Mouse (Mus musculus): ENCODE measurements around the gene Synj2bp. TPM values are rescaled to one million over a fixed set of nuclear protein-coding genes. Genes with fewer than 3 reads are reported as not detected.
"Not testable (repeated sequence)": the region's sequence is repeated elsewhere in the genome, so short reads cannot be mapped to it uniquely, and the experiment has no call there.

Gene Synj2bp
- polyA plus RNA-seq, 1 experiment: 84.7 TPM

DNA sequence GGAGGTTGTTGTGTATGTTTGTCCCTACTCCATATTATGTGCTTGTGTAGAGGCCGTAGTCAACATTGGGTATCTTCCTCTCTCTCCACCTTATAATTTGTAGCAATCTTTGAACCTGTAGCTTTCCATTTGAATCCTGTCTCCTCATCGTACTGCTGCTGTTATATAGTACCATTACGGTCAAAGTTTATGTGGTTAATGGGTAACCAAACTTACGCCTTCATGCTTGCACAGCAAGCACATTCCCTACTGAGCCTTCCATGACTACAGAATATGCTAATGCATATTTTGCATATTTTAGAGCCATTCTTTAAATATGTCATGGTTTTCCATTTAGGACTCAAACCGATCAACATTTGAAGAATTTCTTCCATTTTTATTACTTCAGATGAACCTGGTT, 42.2 kb downstream of the Synj2bp start:
- H3K4me1 ChIP-seq (ENCODE audit: control insufficient read depth, insufficient read depth, low read length): no peaks in the 10 kb centered on the region

DNA sequence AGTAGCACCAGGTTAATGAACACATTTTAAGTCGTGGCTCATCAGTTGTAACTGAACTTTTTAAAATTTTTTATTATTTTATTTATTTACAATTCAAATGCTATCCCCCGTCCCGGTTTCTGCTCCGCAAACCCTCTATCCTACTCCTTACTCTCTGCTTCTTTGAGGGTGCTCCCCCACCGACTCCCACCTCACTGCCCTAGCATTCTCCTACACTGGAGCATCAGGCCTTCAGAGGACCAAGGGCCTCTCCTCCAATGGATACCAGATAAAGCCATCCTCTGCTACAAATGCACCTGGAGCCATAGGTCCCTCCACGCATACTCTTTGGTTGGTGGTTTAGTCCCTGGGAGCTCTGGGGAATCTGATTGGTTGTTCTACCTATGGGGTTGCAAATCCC, 47.4 kb downstream of the Synj2bp start:
- Histone ChIP-seq H3K4me3 (ENCODE audit: control insufficient read depth, low read depth, low read length) (peak overlapping the region; percentile 100), H3K27me3 (ENCODE audit: control insufficient read depth, insufficient read depth, low read length) (no peaks in the 10 kb centered on the region), H3K27ac (ENCODE audit: control insufficient read depth, insufficient read depth, low read depth, low read length) (peak overlapping the region; percentile 100), H3K4me1 (ENCODE audit: control insufficient read depth, insufficient read depth, low read length) (peaks cover 4% of the 10 kb centered on the region), H3K36me3 (ENCODE audit: control insufficient read depth, insufficient read depth, low read length) (no peaks in the 10 kb centered on the region)
- TF ChIP-seq CTCF (IDR thresholded peaks at IDR 0.05; ENCODE audit: control insufficient read depth, insufficient read depth, insufficient replicate concordance, low read depth, low read length) (no peak), POLR2A (IDR thresholded peaks at IDR 0.05; ENCODE audit: control insufficient read depth, low read depth, low read length) (no peak)

More for the DNA sequence above, 42.2 kb downstream of the Synj2bp start:
- Histone ChIP-seq H3K36me3 (ENCODE audit: control insufficient read depth, insufficient read depth, low read length) (no peaks in the 10 kb centered on the region), H3K27ac (ENCODE audit: control insufficient read depth, insufficient read depth, low read depth, low read length) (no peak overlapping the region), H3K4me3 (ENCODE audit: control insufficient read depth, low read depth, low read length) (no peak overlapping the region), H3K27me3 (ENCODE audit: control insufficient read depth, insufficient read depth, low read length) (no peaks in the 10 kb centered on the region)
- TF ChIP-seq CTCF (IDR thresholded peaks at IDR 0.05; ENCODE audit: control insufficient read depth, insufficient read depth, insufficient replicate concordance, low read depth, low read length): no peak
- no peak for TF ChIP-seq POLR2A (IDR thresholded peaks at IDR 0.05; ENCODE audit: control insufficient read depth, low read depth, low read length)

DNA sequence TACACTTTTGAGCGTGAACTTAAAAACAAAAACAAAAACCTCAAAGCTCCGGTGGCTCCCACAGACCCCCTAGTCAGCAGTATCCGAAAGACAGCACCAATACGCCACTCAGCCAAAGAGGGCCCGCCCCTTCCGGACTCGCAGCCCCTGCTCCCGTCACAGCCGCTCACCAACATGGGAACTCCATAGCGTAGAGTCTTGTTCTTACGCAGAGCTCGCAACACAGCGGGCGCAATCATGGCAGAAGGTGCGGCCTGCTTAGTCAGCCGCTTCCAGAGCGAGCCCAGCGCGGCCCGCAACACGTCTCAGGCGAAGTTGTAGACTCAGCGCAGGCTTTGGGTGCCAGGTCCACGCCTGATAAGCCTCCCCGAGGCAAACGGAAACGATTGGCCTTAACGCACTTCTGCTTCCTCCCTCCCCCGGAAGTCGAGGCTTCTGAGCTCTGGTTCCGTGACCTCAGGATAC, 48.0 kb downstream of the Synj2bp start, which contains the start of gene Cox16:
Gene Cox16 (minus strand): TSS at position 401 of the 465 bp plus-strand sequence.
- TF ChIP-seq POLR2A (IDR thresholded peaks at IDR 0.05; ENCODE audit: control insufficient read depth, low read depth, low read length): peak; percentile 79
- no peak for TF ChIP-seq CTCF (IDR thresholded peaks at IDR 0.05; ENCODE audit: control insufficient read depth, insufficient read depth, insufficient replicate concordance, low read depth, low read length)

DNA sequence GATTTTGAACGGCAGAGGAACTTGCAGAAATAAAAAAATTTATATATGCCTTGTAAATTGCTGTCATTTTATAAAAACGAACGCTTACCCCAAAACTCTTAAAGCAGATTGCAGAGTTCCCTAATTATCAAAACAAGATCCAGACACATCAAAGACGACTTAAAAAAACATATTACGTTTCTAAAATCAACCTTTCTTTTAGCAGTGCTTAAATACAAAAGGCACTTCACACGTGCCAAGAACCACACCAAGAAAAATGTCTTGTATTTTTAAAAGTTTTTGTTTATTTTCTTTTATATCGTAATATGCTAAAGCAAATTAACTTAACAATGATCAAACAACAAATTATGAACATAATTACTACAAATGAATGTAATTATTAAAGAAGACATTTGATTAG, 48.5 kb downstream of the Synj2bp start:
- Histone ChIP-seq H3K27ac (ENCODE audit: control insufficient read depth, insufficient read depth, low read depth, low read length) (no peak overlapping the region), H3K4me1 (ENCODE audit: control insufficient read depth, insufficient read depth, low read length) (peaks cover 4% of the 10 kb centered on the region)
- TF ChIP-seq POLR2A (IDR thresholded peaks at IDR 0.05; ENCODE audit: control insufficient read depth, low read depth, low read length) (no peak), CTCF (IDR thresholded peaks at IDR 0.05; ENCODE audit: control insufficient read depth, insufficient read depth, insufficient replicate concordance, low read depth, low read length) (no peak)

More for the DNA sequence above, 48.0 kb downstream of the Synj2bp start, which contains the start of gene Cox16:
- H3K27ac ChIP-seq (ENCODE audit: control insufficient read depth, insufficient read depth, low read depth, low read length): peak within 1 kb of the TSS; percentile 100
- peaks cover 4% of the 10 kb centered on the region for H3K4me1 ChIP-seq (ENCODE audit: control insufficient read depth, insufficient read depth, low read length)
- no peaks in the 10 kb centered on the region for H3K27me3 ChIP-seq (ENCODE audit: control insufficient read depth, insufficient read depth, low read length)
- H3K36me3 ChIP-seq (ENCODE audit: control insufficient read depth, insufficient read depth, low read length): no peaks in the 10 kb centered on the region
- peak within 1 kb of the TSS; percentile 100 for H3K4me3 ChIP-seq (ENCODE audit: control insufficient read depth, low read depth, low read length)

DNA sequence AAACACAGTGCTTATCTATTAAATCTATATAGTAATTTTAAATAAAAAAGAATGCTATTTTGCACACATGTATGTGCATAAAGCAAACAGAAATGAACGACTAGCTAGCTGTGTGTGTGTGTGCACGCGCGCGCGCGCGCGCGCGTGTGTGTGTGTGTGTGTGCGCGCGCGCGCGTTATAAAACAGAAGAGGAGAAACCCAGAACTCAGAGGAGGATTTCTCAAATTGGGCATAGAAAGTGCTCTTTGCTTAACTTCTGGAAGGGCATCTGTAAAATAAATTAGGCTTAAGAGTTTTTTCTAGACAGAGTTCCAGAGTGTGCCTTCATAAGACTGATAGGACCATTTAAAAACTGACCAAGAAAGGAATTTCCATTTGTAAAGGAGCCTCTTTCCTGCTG, 49.1 kb downstream of the Synj2bp start:
- Histone ChIP-seq H3K4me1 (ENCODE audit: control insufficient read depth, insufficient read depth, low read length) (peaks cover 4% of the 10 kb centered on the region), H3K27ac (ENCODE audit: control insufficient read depth, insufficient read depth, low read depth, low read length) (no peak overlapping the region), H3K4me3 (ENCODE audit: control insufficient read depth, low read depth, low read length) (no peak overlapping the region), H3K36me3 (ENCODE audit: control insufficient read depth, insufficient read depth, low read length) (no peaks in the 10 kb centered on the region), H3K27me3 (ENCODE audit: control insufficient read depth, insufficient read depth, low read length) (no peaks in the 10 kb centered on the region)
- TF ChIP-seq POLR2A (IDR thresholded peaks at IDR 0.05; ENCODE audit: control insufficient read depth, low read depth, low read length) (no peak), CTCF (IDR thresholded peaks at IDR 0.05; ENCODE audit: control insufficient read depth, insufficient read depth, insufficient replicate concordance, low read depth, low read length) (no peak)

More for the DNA sequence above, 48.5 kb downstream of the Synj2bp start:
- Histone ChIP-seq H3K4me3 (ENCODE audit: control insufficient read depth, low read depth, low read length) (peak overlapping the region; percentile 100), H3K27me3 (ENCODE audit: control insufficient read depth, insufficient read depth, low read length) (no peaks in the 10 kb centered on the region), H3K36me3 (ENCODE audit: control insufficient read depth, insufficient read depth, low read length) (no peaks in the 10 kb centered on the region)

DNA sequence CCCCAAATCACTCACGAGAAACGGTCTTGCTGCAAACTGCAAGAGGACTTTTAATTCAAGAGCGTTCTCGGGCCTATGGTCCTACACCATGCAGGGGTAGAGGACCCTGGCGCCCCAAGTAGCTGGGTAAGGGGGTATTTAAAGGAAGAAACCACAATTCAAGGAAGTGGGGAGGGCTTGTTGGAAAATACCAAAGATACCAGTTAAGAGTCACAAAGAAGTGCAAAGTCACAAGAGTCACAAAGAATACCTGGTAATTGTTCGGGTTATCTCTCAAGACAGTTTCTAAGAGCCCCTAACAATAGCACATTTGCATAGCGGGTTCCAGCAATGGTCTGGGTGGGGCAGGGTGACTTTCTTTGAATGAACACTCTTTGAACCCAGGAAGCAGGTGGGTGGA, 73.7 kb downstream of the Synj2bp start:
- H3K4me3 ChIP-seq (ENCODE audit: control insufficient read depth, low read depth, low read length); H3K36me3 ChIP-seq (ENCODE audit: control insufficient read depth, insufficient read depth, low read length); H3K27ac ChIP-seq (ENCODE audit: control insufficient read depth, insufficient read depth, low read depth, low read length); H3K27me3 ChIP-seq (ENCODE audit: control insufficient read depth, insufficient read depth, low read length); H3K4me1 ChIP-seq (ENCODE audit: control insufficient read depth, insufficient read depth, low read length): not testable (repeated sequence)

Other genes with a start within 250 kb of the Synj2bp start
- gene Slc8a3, start 199.7 kb downstream of the Synj2bp start, polyA plus RNA-seq (2012; rRNA removed): 0.05 and 0.07 TPM in 2 replicates
- gene Gm4787, start 153.4 kb downstream of the Synj2bp start, polyA plus RNA-seq (2012; rRNA removed): 100 and 130 TPM in 2 replicates
- gene Adam4, start 111.0 kb downstream of the Synj2bp start, polyA plus RNA-seq (2012; rRNA removed): 32.7 and 38.5 TPM in 2 replicates
- 70.1 and 78.5 TPM in 2 replicates for gene Cox16, start 47.8 kb downstream of the Synj2bp start, polyA plus RNA-seq (2012; rRNA removed)
- gene Gm20498, start within 50 bp of the Synj2bp start, polyA plus RNA-seq (2012; rRNA removed): 40.6 and 45.4 TPM in 2 replicates
- 9.0 and 13.7 TPM in 2 replicates for gene Adam21, start 35.6 kb upstream of the Synj2bp start, polyA plus RNA-seq (2012; rRNA removed)
- 8.7 and 12.4 TPM in 2 replicates for gene Med6, start 62.1 kb upstream of the Synj2bp start, polyA plus RNA-seq (2012; rRNA removed)
- gene Ttc9, start 98.3 kb upstream of the Synj2bp start, polyA plus RNA-seq (2012; rRNA removed): 25.4 and 30.1 TPM in 2 replicates
- 3.2 and 3.3 TPM in 2 replicates for gene Map3k9, start 248.3 kb upstream of the Synj2bp start, polyA plus RNA-seq (2012; rRNA removed)

Measured in testis, adult 2 months (tissue).